Mouse (Mus musculus): ENCODE measurements around the gene Tmem216. TPM values are rescaled to one million over a fixed set of nuclear protein-coding genes. Genes with fewer than 3 reads are reported as not detected.

Gene Tmem216
- 10 to 100 TPM; 15.8 to 19.1 TPM for total RNA-seq (2021)
- long read RNA-seq, experiment 1, partial matches to known transcripts = 1 of 12 reads
- long read RNA-seq, experiment 1, other reads (novel, unspliced or antisense) = 7 of 12 reads
- long read RNA-seq, experiment 2, transcript Tmem216-206 (5 exons, 927 nt) = major isoform, 8 of 23 reads
- long read RNA-seq, experiment 2, partial matches to known transcripts = 0 of 23 reads
- long read RNA-seq, experiment 2, other reads (novel, unspliced or antisense) = 11 of 23 reads

DNA sequence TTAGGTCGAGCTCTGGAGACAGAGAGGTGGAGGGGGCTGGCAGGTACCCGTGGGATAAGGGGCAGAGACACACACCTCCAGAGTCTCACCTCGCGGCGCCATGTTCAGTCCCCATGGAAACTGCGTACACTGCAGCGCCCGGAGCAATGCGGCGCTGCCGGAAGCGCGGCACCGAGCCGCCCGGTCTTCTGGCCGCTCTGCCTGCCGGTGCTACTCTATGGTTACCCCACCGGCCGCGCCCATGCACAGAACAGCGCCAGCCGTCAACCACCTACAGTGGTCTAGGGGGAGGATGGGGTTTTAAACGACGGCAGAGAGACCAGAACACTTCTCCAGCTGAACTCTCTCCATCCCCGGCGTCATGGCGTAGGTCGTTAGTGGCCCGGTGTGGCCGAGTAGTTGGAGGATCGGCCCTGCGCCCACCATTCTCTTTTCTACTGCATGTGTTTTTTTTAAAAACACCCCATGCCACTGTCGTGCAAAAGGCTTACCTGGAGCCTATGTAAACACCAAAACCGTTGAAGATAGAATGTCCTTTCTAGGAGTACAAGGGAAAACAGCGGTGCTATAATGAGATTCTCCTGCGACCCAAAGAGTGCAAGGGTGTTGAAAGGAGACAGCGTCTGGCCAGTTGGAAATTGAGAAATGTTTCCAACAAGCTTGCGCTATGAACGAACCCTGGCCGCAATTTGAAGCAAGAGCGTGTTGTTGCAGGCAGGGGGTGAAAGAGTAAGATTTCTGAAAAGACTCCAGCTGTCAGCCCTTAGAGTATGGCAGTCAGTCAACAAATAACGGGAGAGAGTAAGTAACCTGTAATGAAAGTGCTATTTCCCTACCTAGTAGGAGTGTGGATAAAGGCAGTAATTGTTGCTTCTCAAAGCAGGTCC, at the start of gene Tmem216:
Gene Tmem216 (minus strand): TSS at position 615 of the 887 bp plus-strand sequence.
- DNase-seq (ENCODE audit: low spot score in 2 of 2) = peak; percentile 60 to 63

DNA sequence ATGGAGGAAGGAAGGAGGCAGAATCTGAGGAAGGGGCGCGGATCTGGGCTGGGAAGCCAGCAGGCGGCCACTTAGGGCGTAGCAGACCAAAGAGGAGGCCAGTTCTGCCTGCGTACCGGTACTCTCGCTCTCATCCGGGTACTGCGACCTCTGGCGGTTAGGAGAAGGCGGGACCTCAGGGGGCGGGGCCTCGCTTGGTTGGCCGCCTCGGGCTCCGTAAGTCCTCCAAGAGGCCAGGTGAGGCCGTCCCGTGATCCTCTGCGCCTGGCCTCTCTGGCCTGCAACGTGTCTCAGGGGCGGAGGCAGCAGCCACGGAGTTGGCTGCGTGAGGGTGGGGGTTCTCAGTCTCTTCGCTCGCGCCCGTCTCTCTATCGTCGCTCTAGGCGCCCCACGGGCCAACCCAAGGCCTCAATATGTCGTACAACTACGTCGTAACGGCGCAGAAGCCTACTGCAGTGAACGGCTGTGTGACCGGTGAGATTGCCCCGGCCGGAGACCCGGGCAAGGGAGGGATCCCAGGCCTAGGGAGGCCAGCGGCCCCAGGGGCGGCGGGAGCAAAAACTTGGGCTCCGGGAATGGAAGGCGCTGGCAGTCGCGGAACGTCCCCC, 49.4 kb upstream of the Tmem216 start, which contains the start of the genes Ddb1 and Tkfc:
Gene Ddb1 (plus strand): TSS at position 35 of the 608 bp plus-strand sequence.
Gene Tkfc (minus strand): TSS at position 362 of the 608 bp plus-strand sequence.
- DNase-seq (ENCODE audit: low spot score in 2 of 2) = peak; percentile 95 to 96

DNA sequence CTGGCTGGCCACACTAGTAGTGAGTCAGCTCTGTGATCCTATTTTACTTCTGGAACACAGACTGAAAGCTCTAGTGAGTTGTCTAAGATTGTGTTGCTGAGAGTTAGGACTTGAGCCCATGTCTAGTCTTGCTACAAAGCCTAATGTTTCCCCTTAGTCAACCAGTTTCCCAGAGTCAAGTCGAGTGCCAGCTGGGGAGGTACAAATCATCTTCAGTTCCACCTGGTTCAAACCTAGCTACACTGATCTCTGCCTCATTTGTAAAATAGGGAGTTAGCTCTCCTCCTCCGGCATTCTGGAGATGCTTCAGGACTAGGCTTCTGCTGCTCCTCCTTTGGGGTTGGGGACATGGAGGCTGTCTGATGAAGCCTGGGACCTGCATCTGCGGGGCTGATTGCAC, 48.5 kb upstream of the Tmem216 start:
- DNase-seq (ENCODE audit: low spot score in 2 of 2) = no peak

DNA sequence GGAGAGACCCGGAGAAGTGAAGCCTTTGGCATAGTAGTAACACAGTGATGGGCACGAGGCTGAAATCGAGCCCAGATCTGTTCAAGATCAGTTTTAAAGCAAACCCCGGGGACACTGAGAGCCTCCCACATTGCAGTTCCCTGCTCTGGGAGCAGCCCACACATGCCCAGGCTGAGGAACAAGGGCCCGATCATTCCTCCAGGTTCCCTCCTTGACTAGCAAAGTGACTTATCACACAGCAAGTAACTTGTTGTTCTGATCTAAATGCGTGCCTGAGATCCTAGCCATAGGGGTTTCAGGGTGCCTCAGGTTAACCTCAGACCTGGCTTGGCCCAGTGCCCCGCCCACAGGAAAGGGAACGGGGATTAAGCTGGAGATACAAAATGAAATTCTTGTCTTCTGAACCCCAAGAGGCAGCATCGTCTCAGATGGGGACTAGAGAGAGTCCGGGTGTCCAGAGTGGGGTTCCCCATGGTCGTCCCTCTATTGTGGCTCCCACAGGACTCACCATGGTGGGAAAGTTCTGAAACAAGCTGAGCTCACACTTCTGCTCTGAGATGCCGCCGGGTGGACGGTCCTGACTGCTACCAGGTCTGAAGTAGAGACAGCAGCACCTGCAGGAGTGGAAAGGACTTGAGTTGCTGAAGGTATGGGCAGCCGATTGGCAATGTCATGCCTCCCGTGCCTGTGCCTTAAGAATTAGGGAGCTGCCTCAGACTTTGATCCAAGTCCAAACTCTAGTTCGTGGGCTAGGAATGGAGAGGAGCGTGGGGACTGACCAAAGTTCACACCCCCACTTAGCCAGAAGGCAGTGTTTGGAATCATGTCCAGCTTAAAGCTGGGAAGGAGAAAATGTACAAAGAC, 47.9 kb upstream of the Tmem216 start:
- DNase-seq (ENCODE audit: low spot score in 2 of 2) = no peak

DNA sequence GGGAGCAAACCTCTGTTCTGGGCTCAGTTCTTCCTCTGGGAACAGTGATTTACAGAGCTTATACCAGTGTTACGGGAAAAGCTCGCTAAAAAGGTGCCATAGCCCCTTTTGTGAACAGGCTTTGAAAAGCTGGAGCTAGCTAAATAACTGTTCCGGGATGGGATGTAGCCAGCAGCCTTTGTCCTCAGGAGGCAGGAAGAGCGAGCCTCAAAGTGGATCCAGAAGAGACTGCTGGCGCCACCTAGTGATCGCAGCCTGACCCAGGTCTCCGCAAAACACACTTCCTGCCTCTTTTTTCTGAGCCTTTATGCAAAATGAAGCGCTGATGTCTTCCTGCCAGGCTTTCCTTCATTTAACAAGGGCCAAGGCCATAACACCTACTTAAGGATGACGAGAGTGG, 46.7 kb upstream of the Tmem216 start:
- DNase-seq (ENCODE audit: low spot score in 2 of 2) = peak; percentile 70 to 84

DNA sequence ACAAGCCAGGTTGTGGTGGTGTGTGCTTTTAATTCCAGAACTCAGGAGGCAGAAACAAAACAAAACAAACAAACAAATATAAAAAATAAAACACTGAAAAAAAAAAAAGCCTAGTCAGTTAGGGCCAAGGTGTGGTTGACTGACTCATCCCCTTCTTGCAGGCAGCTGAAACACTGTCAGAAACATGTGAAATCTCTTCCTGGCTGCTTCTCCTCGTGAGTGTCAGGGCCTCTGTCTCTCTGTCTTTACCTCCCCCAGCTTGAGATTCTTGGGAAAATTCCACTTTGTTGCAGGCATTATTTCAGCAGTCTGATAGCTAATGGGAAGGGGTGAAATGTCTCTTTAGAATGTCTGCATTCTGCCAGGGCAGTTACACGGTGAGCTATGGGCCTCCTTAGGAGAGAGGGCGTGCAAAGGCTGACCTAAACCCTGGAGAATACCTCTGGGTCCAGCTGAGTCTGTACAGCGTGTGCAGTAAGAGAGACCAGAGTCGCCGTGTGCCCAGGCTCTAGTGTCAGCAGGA, 46.3 kb upstream of the Tmem216 start:
- DNase-seq (ENCODE audit: low spot score in 2 of 2) = no peak

DNA sequence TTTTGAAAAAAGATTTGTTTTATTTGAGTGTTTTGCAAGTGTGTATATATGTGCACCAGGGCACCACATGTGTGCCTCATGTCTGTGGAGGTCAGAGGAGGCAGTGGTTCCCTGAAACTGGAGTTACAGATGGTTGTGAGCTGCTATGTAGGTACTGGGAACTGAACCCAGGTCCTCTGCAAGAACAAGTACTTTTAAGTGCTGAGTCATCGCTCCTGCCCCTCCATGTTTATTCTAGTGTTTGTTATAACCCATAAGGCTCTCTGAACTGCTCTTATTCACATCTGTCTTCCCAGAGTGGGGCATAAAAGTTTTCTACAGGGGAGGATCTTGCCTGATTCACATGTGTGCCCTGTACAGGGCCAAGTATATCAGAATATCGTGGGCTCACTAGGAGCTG, 43.6 kb upstream of the Tmem216 start:
- no peak for DNase-seq (ENCODE audit: low spot score in 2 of 2)

DNA sequence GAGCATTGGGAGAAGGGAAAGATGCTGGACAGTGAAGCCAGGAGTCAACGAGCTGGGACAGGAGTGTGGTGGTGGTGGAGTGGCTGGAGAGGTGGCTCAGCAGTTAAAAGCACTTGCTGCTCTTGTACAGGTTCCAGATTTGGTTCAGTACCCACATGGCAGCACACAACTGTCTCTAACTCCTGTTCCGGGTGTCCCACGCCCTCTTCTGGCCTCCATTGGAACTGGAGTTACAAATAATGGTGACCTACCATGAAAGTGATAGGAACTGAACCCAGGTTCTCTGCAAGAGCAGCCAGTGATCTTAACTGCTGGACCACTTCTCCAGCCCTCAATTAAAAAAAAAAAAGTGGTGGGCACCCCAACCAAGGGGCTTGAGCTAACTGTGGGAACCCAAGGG, 42.1 kb upstream of the Tmem216 start:
- DNase-seq (ENCODE audit: low spot score in 2 of 2) = no peak

DNA sequence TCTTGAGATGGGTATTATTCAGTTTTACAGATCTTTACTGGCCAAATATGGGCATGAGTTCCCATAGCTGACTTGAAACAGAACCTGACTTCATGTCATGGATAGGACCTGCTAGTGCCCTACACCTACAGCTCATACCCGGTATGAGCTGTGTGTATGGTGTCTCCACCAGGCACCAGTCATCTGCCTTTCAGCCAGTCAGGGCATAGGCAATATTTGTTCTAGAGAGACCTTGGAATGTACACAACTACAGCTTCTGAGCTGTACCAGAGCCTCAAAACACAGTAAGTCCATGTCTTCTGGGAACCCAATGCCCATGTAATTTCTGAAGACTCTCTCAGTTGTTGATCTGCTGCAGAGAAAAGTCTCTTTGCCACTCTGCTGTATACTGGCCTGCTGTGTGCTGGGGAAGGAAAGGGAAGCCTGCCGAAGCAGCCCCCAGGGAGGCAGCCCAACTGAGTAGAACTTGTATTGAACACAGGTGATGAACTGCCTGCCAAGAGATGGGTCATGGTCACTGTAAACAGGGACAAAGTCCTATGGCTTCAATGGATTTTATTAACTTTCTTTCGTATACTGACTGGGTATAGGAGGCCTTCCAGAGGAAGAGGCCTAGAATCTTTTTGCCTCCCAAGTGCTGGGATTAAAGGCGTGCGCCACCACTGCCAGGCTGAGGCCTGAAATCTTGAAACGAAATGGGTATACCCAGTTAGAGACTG, 35.8 kb upstream of the Tmem216 start:
- DNase-seq (ENCODE audit: low spot score in 2 of 2) = no peak

DNA sequence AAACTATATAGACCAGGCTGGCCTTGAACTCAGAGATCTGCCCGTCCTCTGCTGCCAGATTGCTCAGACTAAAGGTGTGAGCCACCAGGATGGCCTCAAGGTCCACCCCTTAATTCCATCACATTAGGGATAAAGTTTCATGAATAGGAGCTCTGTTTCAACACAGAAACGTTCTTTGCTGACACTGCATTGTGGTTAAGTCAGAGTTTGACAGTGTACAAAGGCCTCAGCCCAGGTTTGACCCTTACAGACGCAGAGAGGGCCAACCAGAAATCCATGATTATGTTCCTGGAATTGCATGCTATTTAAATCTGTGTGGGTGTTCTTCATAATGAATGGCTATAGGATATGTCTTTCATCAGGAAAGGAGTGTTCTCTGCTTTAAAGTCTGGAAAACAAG, 34.3 kb upstream of the Tmem216 start:
- DNase-seq (ENCODE audit: low spot score in 2 of 2) = no peak

DNA sequence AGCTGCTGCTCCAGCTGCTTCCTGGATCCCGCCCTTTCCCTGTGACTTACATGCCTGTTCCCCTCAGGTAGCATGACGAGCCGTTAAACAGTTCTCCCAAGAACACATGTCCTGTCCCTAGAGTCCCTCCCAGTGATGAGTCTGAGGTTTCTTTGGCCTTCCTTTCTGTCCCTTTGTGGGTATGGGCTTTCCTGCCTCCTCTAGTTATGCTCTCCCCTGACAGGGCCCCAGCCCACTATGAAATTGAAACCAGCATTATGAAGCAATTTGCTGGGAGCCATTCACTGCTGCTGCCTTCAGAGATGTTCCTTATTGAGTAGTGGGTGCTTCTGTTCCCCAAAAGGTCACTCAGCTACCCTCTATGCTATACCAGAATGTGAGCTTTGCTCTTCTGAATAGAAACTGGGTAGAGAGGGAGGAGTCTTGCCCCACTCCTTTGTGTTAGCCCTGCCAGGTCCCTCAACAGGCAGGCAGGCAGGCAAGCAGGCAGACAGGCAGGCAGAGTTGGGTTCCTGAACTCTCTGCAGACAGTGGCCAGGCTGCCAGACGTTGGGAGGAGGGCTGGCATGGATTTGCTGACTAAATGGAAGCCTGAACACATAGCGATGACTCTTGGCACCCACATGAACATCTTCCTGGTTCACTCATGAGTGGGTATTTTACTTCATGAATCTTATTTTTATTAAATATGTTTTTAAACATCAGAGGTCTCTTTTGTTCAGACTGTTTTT, 33.3 kb upstream of the Tmem216 start:
- DNase-seq (ENCODE audit: low spot score in 2 of 2) = no peak

DNA sequence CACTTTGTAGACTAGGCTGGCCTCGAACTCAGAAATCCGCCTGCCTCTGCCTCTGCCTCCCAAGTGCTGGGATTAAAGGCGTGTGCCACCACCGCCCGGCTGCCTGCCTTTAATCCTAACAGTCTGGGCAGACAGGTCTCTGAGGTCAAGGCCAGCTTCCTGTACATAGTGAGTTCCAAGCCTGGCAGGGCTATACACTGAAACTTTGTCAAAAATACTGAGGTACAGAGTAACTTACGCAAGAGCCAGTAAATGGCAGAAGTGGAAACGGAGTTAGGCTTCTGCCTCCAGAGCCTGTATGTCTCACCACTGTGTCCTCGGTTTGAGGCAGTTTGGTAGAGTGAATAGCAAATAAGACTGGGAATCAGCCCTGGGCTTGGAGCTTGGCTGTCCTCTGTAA, 31.2 kb upstream of the Tmem216 start:
- DNase-seq (ENCODE audit: low spot score in 2 of 2) = no peak

DNA sequence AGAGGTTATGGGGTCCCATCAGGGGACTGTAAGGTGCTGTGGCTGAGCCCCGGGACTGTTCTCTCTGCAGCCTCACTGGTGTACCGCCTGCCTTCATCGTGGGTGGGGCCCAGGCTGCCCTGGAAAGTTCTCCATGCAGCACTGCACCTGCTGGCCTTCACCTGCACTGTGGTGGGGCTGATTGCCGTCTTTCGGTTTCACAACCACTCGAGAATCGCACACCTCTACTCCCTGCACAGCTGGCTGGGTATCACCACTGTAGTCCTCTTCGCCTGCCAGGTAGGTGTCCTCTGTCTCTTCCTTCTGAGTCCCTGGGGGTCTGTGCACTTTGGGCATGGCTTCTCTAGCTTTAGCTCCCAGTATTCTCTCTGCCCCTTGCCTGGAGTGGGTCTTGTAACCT, 29.1 kb upstream of the Tmem216 start:
- DNase-seq (ENCODE audit: low spot score in 2 of 2) = no peak

DNA sequence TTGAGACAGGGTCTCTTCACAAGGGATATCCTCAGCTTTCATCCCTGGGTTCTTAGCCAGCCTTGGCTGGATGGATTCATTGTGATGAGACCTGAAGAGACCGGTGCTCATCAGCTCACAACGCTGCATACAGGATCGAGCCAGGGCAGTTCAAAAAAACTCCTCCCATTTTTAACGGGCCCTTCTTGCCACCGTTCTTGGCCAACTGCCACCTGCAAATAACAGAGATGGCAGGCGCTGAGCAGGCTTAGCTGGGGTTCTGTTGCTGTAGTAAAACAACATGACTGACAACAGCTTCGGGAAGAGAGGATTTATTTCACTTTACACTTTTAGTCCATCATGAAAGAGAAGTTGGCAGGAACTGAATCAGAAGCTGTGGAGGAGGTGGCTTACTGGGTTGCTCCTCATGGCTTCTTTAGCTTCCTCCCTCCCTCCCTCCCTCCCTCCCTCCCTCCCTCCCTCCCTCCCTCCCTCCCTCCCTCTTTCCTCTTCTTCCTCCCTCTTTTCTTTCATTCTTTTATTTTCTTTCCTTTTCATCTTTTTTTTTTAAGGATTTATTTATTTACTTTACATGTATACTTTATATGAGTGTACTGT, 27.6 kb upstream of the Tmem216 start:
- no peak for DNase-seq (ENCODE audit: low spot score in 2 of 2)

DNA sequence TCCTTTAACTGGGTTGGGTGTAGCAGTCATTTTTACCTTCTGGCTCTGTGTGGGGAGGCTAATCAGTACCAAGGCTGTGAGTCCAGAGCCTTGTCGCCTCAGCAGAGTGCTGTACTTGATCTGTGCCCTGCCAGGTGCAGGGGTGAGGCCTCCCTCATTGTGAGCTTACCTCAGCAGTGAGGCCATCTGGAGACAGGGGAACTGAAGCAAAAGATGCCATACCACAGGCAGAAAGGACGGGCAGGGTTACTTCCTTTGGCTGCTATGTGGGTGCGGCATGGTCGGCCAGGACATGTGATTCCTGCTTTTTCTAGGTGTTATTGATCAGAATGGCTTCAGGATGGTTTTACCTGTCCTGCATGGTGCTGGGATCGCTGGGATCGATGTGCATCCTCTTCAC, 25.9 kb upstream of the Tmem216 start:
- no peak for DNase-seq (ENCODE audit: low spot score in 2 of 2)

DNA sequence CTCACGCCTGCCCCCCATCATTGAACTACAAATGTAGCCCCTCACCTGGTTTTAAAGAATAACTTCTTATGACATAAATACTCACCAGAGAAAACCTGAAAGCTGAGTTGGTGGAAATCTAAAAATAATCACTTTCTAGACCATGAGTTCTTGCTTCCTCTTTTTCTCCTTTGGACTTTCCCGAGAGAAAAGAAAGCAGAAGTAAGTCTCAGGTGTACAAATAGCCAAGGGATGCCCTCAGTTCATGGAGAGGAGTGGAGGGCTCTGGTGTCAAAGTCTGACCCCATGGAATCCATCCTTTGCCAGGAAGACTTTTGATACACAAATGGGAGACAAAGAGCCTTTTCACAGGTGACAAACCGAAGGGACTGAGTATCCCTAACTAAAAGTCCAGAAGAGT, 24.7 kb upstream of the Tmem216 start:
- no peak for DNase-seq (ENCODE audit: low spot score in 2 of 2)

DNA sequence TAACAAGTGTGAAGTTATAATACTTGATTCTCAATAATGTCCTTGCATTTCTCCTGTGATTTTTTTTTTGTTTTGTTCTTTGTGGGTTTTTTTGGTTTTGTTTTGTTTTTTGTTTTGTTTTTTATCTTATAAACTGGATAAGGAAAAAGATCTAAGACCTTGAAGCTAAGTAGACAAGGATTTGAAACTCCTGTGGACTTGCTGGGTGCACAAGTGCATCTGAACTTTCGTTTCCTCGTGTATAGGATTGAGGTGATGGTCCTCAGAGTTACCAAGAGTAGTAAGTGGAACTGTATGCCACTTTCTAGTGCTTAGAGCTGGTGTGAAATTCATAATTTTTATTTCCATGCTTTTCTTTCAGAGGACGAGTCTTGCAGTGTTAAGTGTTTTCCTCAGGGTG, 24.1 kb upstream of the Tmem216 start:
- no peak for DNase-seq (ENCODE audit: low spot score in 2 of 2)

DNA sequence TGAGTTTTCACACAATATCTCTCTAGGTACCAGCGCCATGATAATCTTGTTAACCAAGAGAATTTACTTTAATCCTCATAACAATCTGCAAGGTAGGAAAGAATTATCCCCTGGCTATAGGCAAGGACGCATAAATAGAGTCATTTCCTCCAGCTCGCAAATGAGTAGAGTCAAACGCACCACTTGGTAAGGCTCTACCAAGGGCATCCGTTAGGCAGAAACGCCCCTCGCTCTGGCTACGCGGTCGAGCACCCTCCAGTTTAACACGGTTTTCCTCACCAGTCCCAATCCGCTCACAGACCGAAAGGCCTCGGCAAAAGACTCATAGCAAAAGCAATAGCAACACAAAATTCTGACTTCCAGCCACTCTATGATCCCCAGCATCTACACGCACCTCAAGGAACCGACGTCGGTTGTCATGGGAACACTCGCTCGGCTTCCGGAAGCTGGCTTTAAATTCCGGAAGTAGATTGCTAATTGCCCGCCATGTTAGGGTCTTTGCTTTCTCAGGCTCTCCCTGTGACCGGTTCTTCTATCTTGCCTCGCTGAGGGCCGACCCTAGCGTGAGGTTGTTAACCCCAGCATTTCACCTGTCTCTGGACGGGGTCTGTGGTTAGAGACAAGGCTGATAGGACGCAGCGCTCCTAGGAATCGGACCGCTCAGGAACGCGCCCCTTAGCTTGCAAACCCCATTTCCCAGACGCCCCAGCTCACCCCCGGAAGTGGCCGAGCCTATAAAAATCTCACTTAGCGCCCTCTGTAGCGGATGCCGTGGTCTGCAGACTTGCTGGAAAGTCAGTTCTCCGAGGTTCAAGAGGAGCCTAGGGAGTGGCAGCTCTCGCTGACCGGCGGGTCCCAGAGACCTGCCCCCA, 20.9 kb upstream of the Tmem216 start, which contains the start of the genes Cyb561a3 and Tmem138:
Gene Cyb561a3 (plus strand): TSS at position 483 of the 872 bp plus-strand sequence.
Gene Tmem138 (minus strand): TSS at position 673 of the 872 bp plus-strand sequence.
- DNase-seq (ENCODE audit: low spot score in 2 of 2) = peak; percentile 58 to 84

All from adrenal gland, postnatal 4 days (tissue).